Mouse (Mus musculus) heart, postnatal 0 days (tissue): ENCODE data around the gene Mrpl33.

Experiments used
- CTCF ChIP-seq: IDR thresholded peaks from 2 replicates; pipeline ENCODE4 v1.5.1; 2016; ENCODE audit warnings: antibody characterized with exemption, control low read depth, low read depth
- EP300 ChIP-seq: IDR thresholded peaks from 2 replicates; pipeline ENCODE4 v1.6.1; 2016; ENCODE audit warnings: antibody characterized with exemption, low read depth

DNA sequence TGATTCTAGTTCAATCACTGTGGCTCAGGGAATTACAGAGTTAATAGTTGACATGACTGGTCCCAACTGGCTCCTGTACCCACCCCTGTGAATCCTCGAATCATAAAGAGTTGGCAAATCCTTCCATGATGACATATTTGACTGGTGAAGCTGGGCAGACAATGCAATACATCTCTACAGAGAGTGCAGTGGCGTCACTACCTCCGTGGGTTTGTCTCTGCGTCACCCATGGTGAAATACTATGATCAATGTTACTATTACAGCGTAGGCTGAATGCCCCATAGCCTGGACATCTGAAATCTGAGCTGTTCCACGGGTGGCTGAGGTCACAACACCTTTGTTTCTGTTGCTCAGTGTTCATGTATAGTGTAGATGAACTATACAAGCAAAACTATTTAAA is 15.5 kb upstream of the Mrpl33 start:
- no peak for TF ChIP-seq CTCF
- no peak for TF ChIP-seq EP300
